Mouse (Mus musculus) adrenal gland, adult (tissue): ENCODE measurements at regions not wholly inside any gene's neighbourhood (a gene's known extent, or its start where the extent isn't known, plus 50 kb on each side); places are given as distances from the start of the nearest gene placed in this dataset.
A peak's percentile ranks its signal among the peaks of the same experiment; 100 is the strongest.

ENCODE experiments used
- DNase-seq, 2 experiments: peaks; one replicate each; pipeline ENCODE4 v3.0.0; 2022 to 2023; ENCODE audit warnings: low spot score in 1 of 2; ENCODE audit not compliant: inconsistent age in 2 of 2

GRCm38 (mm10) chr3:52712151-52712550 lies 304.9 kb downstream of the Cog6 start:
- no peak for DNase-seq

- DNase-seq, result peak in 1 of 2 experiments; percentile 46
Observed at GRCm38 (mm10) chr3:52711133-52711532, 305.9 kb downstream of the Cog6 start.

- no peak for DNase-seq
Observed at GRCm38 (mm10) chr3:52708746-52709145, 308.3 kb downstream of the Cog6 start.

DNA sequence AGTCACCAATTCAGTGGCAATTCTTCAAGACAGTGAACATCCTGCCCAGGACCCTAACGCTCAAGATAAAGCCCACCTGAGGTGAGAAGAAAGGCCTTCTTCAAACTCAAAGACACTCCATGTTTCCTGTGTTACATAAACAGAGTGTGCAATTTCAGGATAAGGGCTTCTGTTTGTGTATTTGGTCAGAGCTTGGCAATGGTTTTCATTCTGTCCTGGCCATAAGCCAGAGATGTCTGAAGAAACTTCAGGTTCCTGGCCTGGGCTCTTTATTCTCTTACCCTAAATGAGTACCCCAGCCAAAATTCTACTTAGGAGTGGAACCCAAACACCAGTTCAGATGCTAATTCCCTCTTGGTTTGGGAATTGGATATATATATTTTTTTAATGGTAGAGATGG lies 308.7 kb downstream of the Cog6 start:
- peak in 1 of 2 experiments; percentile 62 for DNase-seq

- DNase-seq, result no peak
Observed at GRCm38 (mm10) chr3:52706626-52707025, 310.4 kb downstream of the Cog6 start.

- DNase-seq, result no peak
Observed at GRCm38 (mm10) chr3:52703751-52704150, 313.3 kb downstream of the Cog6 start.

DNA sequence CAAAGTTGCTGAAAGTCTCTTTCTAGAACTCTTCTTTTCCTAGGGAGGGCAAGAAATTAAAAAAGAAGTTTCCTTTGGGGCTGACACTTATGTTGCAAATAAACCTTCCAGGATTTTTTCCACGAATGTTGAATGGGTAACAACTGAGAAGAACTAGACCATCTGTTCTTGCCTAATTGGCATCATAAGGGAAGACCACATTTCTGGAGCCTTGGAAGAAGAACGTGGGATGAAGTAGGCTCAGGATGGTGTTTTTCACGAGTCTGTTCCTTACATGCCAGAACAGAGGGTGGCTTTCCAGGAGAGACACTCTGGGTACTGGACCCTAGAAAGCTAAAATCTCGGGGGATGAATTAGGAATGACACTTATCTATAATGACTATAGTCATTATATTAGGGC lies 314.1 kb downstream of the Cog6 start:
- DNase-seq, result no peak

DNA sequence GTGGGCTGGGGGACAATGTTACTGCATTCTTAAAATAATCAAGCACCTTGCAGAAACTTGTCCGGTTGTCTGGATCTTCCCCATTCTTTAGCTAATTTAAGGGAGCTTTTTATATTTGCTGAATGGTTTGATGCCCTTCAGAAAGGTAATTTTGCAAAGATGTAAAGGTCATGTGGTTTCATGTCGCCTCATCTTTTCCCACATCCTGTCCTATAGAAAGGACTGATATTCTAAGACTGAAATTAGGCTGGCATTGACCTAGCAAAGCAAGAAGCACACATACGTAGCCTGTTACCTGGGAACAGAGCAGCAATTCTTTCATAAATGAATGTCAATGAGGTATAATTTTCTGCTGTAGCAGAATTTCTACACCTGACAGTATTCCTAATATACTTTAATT lies 315.4 kb downstream of the Cog6 start:
- no peak for DNase-seq

GRCm38 (mm10) chr3:52693813-52694212 lies 323.2 kb downstream of the Cog6 start:
- no peak for DNase-seq

- peak; percentile 58 to 90 for DNase-seq
Observed at GRCm38 (mm10) chr3:52685434-52686181, 331.4 kb downstream of the Cog6 start.

- DNase-seq, result no peak
Observed at GRCm38 (mm10) chr3:52680824-52681388, 336.1 kb downstream of the Cog6 start.

DNA sequence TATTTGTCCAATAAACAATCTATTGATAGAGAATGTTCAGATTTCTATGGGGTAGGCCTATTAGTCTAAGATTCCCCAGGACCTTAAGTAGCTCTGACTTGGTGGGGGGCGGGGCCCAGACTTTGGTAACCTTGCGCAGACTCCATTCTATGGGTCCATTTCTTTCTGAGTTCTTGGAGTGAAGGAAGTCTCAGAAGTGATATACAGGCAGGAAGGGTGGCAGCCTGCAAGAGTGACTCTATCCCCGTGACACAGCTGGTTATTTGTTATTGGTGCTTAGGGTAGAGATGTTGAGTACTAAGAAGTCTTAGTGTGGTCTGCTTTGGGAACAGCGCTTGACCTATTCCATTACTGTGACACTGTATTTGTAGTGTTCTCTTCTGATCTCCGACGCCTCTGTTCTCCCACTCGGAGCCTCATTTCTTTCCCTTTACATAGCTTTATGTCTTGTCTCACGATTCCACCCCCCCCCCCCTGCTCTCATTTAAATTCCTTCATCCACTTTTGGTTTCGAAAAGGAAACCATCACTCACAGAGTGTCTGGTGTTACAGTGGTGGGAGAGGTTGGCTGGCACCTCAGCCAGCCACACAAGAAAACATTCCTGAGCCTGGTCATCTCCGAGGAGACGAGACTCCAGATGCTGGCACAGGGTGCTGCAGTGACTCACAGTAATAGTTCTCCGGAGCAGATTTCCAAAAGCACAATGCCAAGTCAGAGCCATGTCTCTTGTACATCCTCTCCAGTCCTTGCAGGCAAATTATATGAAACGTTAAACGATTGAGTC lies 340.0 kb downstream of the Cog6 start:
- DNase-seq, result peak; percentile 49 to 55

GRCm38 (mm10) chr3:52670628-52671028 lies 346.4 kb downstream of the Cog6 start:
- no peak for DNase-seq

GRCm38 (mm10) chr3:52663161-52663602 lies 353.9 kb downstream of the Cog6 start:
- DNase-seq, result no peak

- no peak for DNase-seq
Observed at GRCm38 (mm10) chr3:52662164-52662908, 354.7 kb downstream of the Cog6 start.

DNA sequence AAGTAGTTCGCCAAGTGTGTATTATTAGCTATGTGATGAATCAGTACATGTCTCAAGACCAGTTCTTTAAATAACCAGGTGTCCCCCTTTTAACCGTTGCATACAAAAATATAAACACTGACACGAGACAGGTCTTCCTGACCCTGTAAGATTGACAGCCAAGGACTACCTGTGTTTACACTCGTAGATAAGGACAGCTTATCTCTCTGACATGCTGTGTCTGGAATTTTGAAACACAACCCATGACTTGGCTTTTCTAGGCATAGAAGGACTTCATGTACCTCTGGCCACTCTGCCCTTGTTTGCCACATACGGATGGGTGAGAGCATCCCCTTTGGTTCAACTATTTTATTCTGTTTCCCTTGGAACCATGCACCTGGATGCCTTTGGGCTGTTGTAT lies 364.0 kb downstream of the Cog6 start:
- peak in 1 of 2 experiments; percentile 38 for DNase-seq

DNA sequence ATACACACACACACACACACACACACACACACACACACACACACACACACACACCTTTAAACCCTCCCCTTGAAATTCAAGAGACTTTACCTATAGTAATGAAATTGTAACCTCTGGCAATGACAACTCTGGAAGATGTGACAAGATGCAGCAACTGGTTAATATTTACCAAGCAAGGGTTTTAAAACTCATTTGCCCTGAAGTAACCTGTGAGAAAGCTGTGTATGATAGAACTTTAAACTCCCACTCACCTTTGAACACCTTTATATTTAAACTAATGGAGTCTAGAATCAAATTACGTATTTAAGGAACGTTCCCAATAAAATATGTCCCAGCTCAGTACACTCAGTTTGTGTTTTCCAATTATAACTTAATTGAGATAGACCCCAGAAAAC lies 364.6 kb downstream of the Cog6 start:
- DNase-seq, result no peak

DNA sequence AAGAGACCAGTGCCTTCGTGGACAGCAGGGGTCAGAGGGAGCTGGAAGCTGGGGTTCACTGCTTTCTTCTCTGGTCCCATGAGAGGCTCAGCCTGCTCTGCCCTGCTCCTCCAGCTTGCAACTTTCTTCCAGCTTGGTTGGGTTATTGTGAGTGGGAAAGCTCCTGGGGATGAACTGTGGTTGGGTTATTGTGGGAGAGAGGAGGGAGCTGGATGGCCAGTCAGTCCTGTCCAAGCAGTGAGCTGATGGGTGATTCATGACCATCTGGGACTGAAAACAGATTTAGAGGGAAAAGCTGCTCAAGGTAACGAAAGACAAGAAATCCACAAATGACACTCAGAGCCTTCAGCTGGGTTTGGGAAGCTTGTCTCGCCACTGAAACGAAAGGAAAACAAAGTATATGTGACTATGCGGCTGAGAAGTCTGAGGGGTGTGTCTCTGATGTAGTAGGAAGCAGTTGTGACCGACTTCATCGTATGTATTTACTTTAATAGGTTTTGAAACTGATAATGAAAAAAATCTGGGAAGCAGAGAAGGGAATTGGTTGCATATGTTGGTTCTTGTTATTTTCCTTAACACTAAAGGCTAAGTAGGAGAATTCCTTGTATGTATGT lies 365.1 kb downstream of the Cog6 start:
- peak in 1 of 2 experiments; percentile 49 for DNase-seq

- no peak for DNase-seq
Observed at GRCm38 (mm10) chr3:52650071-52650470, 367.0 kb downstream of the Cog6 start.

DNA sequence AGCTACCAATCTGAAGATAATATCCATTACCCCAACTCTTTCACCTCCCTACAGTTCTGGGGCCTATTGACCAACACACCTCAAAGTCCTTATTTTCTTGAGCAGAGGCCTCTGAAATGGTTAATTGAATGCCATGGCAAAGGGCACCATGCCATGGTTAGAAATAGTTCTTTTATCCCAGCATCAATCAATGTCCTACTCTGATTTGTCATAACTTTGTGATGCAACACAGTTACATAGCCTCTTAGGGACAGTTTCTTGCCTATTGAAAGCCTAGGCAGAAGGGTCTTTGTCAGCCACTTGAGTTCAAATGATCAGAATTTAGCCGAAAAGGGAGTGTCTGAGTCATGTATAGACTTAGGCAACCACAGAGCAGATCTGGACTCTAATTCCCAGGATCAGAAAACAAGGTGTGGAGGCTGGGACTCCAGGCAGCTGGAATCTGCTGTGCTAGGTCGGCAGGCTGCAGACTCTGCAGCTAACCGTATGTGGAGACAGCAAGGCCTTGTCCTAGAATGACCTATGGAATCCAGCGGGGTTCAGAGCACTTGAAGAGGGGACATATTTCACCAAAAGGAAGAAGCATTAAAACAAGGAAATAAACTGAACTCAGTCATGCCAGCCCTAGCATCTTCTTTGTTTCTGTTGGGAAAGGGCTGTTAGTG lies 368.1 kb downstream of the Cog6 start:
- DNase-seq, result peak; percentile 38 to 87
